Mouse (Mus musculus): ENCODE results near the gene Zfp791. TPM values are rescaled to one million over a fixed set of nuclear protein-coding genes. Genes with fewer than 3 reads are reported as not detected.

The Zfp791 gene
- total and polyA plus RNA-seq, 2 experiments from 2014 or later: 0.15 to 0.97 TPM

- Histone ChIP-seq H3K9ac (replicated peaks; ENCODE audit: low read depth, low read length) (no peak overlapping the region), H3K36me3 (replicated peaks; ENCODE audit: control insufficient read depth, insufficient read depth, low read length) (peaks cover 57% of the 10 kb centered on the region), H3K4me2 (ENCODE audit: low read depth, low read length) (no peak overlapping the region), H3K4me1 (ENCODE audit: control insufficient read depth, insufficient read depth) (no peaks in the 10 kb centered on the region), H3K27ac (ENCODE audit: low read depth) (no peak overlapping the region), H3K9me3 (replicated peaks; ENCODE audit: control insufficient read depth, low read length) (no peaks in the 10 kb centered on the region), H3K27me3 (ENCODE audit: control insufficient read depth, insufficient read depth, low read length) (no peaks in the 10 kb centered on the region), H3K4me3 (ENCODE audit: low read depth, low read length) (no peak overlapping the region)
- TF ChIP-seq CTCF (IDR thresholded peaks at IDR 0.05; ENCODE audit: low read depth) (no peak), EP300 (IDR thresholded peaks at IDR 0.05; ENCODE audit: low read depth) (no peak)
- 45% methylated on average over 21 of the region's 21 CpGs for WGBS
- ATAC-seq (ENCODE audit: insufficient read depth, low read depth): no peak
- no peak for DNase-seq (ENCODE audit: low spot score)
Observed at GRCm38 (mm10) chr8:85091526-85092090, 31.3 kb downstream of the Zfp791 start.

DNA sequence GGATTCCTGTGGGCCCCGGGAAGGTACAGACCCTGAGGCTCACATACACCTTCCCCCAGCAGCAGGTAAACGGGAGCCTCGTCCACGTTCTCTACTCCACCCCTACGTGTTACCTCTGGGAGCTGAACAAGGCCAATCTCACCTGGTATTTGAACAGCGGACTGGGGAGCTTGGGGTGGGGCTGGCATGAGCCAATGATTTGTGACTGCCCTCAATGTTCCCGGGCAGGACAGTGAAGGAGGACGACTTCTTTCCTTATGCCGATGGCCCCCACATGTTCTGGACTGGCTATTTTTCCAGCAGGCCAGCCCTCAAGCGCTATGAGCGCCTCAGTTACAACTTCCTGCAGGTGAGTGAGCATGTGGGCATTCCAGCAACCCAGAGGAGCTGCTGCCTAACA, 32.0 kb downstream of the Zfp791 start:
- no peaks in the 10 kb centered on the region for H3K9me3 ChIP-seq (replicated peaks; ENCODE audit: control insufficient read depth, low read length)
- no peaks in the 10 kb centered on the region for H3K4me1 ChIP-seq (ENCODE audit: control insufficient read depth, insufficient read depth)
- no peak overlapping the region for H3K4me2 ChIP-seq (ENCODE audit: low read depth, low read length)
- WGBS: 86% methylated on average over 11 of the region's 11 CpGs
- ATAC-seq (ENCODE audit: insufficient read depth, low read depth) (no peak), DNase-seq (ENCODE audit: low spot score) (no peak)
- no peak for TF ChIP-seq CTCF (IDR thresholded peaks at IDR 0.05; ENCODE audit: low read depth)
- no peak for TF ChIP-seq EP300 (IDR thresholded peaks at IDR 0.05; ENCODE audit: low read depth)
- peaks cover 53% of the 10 kb centered on the region for H3K36me3 ChIP-seq (replicated peaks; ENCODE audit: control insufficient read depth, insufficient read depth, low read length)
- no peak overlapping the region for H3K9ac ChIP-seq (replicated peaks; ENCODE audit: low read depth, low read length)
- no peaks in the 10 kb centered on the region for H3K27me3 ChIP-seq (ENCODE audit: control insufficient read depth, insufficient read depth, low read length)
- no peak overlapping the region for H3K4me3 ChIP-seq (ENCODE audit: low read depth, low read length)
- H3K27ac ChIP-seq (ENCODE audit: low read depth): no peak overlapping the region

- WGBS: 58% methylated on average over 2 of the region's 2 CpGs
- Histone ChIP-seq H3K9me3 (replicated peaks; ENCODE audit: control insufficient read depth, low read length) (no peaks in the 10 kb centered on the region), H3K27ac (ENCODE audit: low read depth) (no peak overlapping the region), H3K27me3 (ENCODE audit: control insufficient read depth, insufficient read depth, low read length) (no peaks in the 10 kb centered on the region), H3K9ac (replicated peaks; ENCODE audit: low read depth, low read length) (no peak overlapping the region), H3K4me1 (ENCODE audit: control insufficient read depth, insufficient read depth) (peaks cover 7% of the 10 kb centered on the region), H3K4me2 (ENCODE audit: low read depth, low read length) (no peak overlapping the region), H3K4me3 (ENCODE audit: low read depth, low read length) (no peak overlapping the region), H3K36me3 (replicated peaks; ENCODE audit: control insufficient read depth, insufficient read depth, low read length) (peaks cover 48% of the 10 kb centered on the region)
- TF ChIP-seq CTCF (IDR thresholded peaks at IDR 0.05; ENCODE audit: low read depth) (no peak), EP300 (IDR thresholded peaks at IDR 0.05; ENCODE audit: low read depth) (no peak)
- ATAC-seq (ENCODE audit: insufficient read depth, low read depth): no peak
- DNase-seq (ENCODE audit: low spot score): no peak
Observed at GRCm38 (mm10) chr8:85088771-85089170, 34.1 kb downstream of the Zfp791 start.

GRCm38 (mm10) chr8:85086238-85086637, 36.7 kb downstream of the Zfp791 start:
- Histone ChIP-seq H3K4me3 (ENCODE audit: low read depth, low read length) (no peak overlapping the region), H3K27ac (ENCODE audit: low read depth) (no peak overlapping the region), H3K9ac (replicated peaks; ENCODE audit: low read depth, low read length) (no peak overlapping the region), H3K27me3 (ENCODE audit: control insufficient read depth, insufficient read depth, low read length) (no peaks in the 10 kb centered on the region), H3K36me3 (replicated peaks; ENCODE audit: control insufficient read depth, insufficient read depth, low read length) (peaks cover 36% of the 10 kb centered on the region), H3K4me1 (ENCODE audit: control insufficient read depth, insufficient read depth) (peaks cover 11% of the 10 kb centered on the region), H3K9me3 (replicated peaks; ENCODE audit: control insufficient read depth, low read length) (no peaks in the 10 kb centered on the region), H3K4me2 (ENCODE audit: low read depth, low read length) (no peak overlapping the region)
- DNase-seq (ENCODE audit: low spot score) (no peak), ATAC-seq (ENCODE audit: insufficient read depth, low read depth) (no peak)
- TF ChIP-seq CTCF (IDR thresholded peaks at IDR 0.05; ENCODE audit: low read depth) (no peak), EP300 (IDR thresholded peaks at IDR 0.05; ENCODE audit: low read depth) (no peak)
- whole genome bisulfite sequencing: 74% methylated on average over 3 of the region's 3 CpGs

GRCm38 (mm10) chr8:85084633-85085032, 38.3 kb downstream of the Zfp791 start:
- 75% methylated on average over 8 of the region's 8 CpGs for WGBS
- Histone ChIP-seq H3K4me1 (ENCODE audit: control insufficient read depth, insufficient read depth) (peaks cover 18% of the 10 kb centered on the region), H3K4me3 (ENCODE audit: low read depth, low read length) (no peak overlapping the region), H3K4me2 (ENCODE audit: low read depth, low read length) (no peak overlapping the region), H3K9me3 (replicated peaks; ENCODE audit: control insufficient read depth, low read length) (no peaks in the 10 kb centered on the region), H3K27ac (ENCODE audit: low read depth) (no peak overlapping the region), H3K27me3 (ENCODE audit: control insufficient read depth, insufficient read depth, low read length) (no peaks in the 10 kb centered on the region), H3K36me3 (replicated peaks; ENCODE audit: control insufficient read depth, insufficient read depth, low read length) (peaks cover 36% of the 10 kb centered on the region), H3K9ac (replicated peaks; ENCODE audit: low read depth, low read length) (no peak overlapping the region)
- DNase-seq (ENCODE audit: low spot score) (no peak), ATAC-seq (ENCODE audit: insufficient read depth, low read depth) (no peak)
- no peak for TF ChIP-seq CTCF (IDR thresholded peaks at IDR 0.05; ENCODE audit: low read depth)
- no peak for TF ChIP-seq EP300 (IDR thresholded peaks at IDR 0.05; ENCODE audit: low read depth)

Data from heart, postnatal 0 days (tissue).